Mouse (Mus musculus) cerebellum, adult 11-12 months (tissue): ENCODE measurements around the gene Nin.

ENCODE experiments used
- DNase-seq: peaks from one replicate; pipeline ENCODE4 v3.0.0; 2022

Nin gene

GRCm38 (mm10) chr12:70005103-70005502 is 108.4 kb downstream of the Nin start:
- DNase-seq, result no peak

GRCm38 (mm10) chr12:69998186-69998983 is 115.1 kb downstream of the Nin start:
- no peak for DNase-seq

GRCm38 (mm10) chr12:69995382-69995781 is 118.1 kb downstream of the Nin start:
- no peak for DNase-seq

GRCm38 (mm10) chr12:69986786-69987497 is 126.6 kb downstream of the Nin start, which contains the start of gene Sav1:
Sav1 (minus strand) TSS chr12:69987002.
- DNase-seq, result peak; percentile 87

- DNase-seq, result no peak
Measured at GRCm38 (mm10) chr12:69986241-69986762, 127.2 kb downstream of the Nin start.

- no peak for DNase-seq
Measured at GRCm38 (mm10) chr12:69985546-69985945, 128.0 kb downstream of the Nin start.

GRCm38 (mm10) chr12:69982874-69983273 is 130.6 kb downstream of the Nin start:
- DNase-seq, result no peak

GRCm38 (mm10) chr12:69977376-69977998 is 136.0 kb downstream of the Nin start:
- DNase-seq, result no peak

GRCm38 (mm10) chr12:69976688-69977087 is 136.8 kb downstream of the Nin start:
- DNase-seq, result no peak

GRCm38 (mm10) chr12:69973666-69974065 is 139.9 kb downstream of the Nin start:
- DNase-seq, result no peak

- DNase-seq, result no peak
Measured at GRCm38 (mm10) chr12:69968154-69968553, 145.4 kb downstream of the Nin start.

GRCm38 (mm10) chr12:69967112-69967511 is 146.4 kb downstream of the Nin start:
- DNase-seq, result no peak

GRCm38 (mm10) chr12:69966071-69966470 is 147.4 kb downstream of the Nin start:
- DNase-seq, result no peak

GRCm38 (mm10) chr12:69965644-69966043 is 147.9 kb downstream of the Nin start:
- DNase-seq, result no peak

- DNase-seq, result no peak
Measured at GRCm38 (mm10) chr12:69963141-69963540, 150.4 kb downstream of the Nin start.

GRCm38 (mm10) chr12:69962468-69962867 is 151.0 kb downstream of the Nin start:
- DNase-seq, result peak; percentile 22
